Mouse (Mus musculus) liver, adult 2 months (tissue): ENCODE measurements around the gene Ms4a14.

Experiments
- CTCF ChIP-seq: fragments of 200-500 bp; IDR thresholded peaks from 2 replicates; pipeline ENCODE4 v1.5.1; 2011; ENCODE audit warnings: low read depth, low read length, control low read depth
- POLR2A ChIP-seq: fragments of 200-500 bp; IDR thresholded peaks from 2 replicates; pipeline ENCODE4 v1.6.1; 2011; ENCODE audit warnings: low read length, control low read depth; ENCODE audit not compliant: insufficient read depth; ENCODE audit errors: extremely low read depth

GRCm38 (mm10) chr19:11264602-11265185 lies 49.6 kb downstream of the Ms4a14 start:
- TF ChIP-seq CTCF (no peak), POLR2A (no peak)
